Mouse (Mus musculus) midbrain, embryonic 11.5 days (tissue): ENCODE data around the gene Negr1. TPM values are rescaled to one million over a fixed set of nuclear protein-coding genes. Genes with fewer than 3 reads are reported as not detected.

Source experiments
- ATAC-seq: fragments of 200-750 bp; cut with Nextera tagmentation; 2 replicates; pipeline ENCODE4 v1.8.0; 2017; ENCODE audit warnings: moderate TSS enrichment, moderate library complexity; ENCODE audit not compliant: low FRiP score
- DNase-seq: peaks from one replicate; pipeline ENCODE4 v3.0.0; 2015; ENCODE audit warnings: low spot score; ENCODE audit errors: missing footprints
- H3K27ac ChIP-seq: fragments of 300-500 bp; sonication (generic); 2 replicates; pipeline ENCODE4 v1.5.1; 2014; ENCODE audit warnings: low read depth, low read length
- H3K27me3 ChIP-seq: fragments of 300-500 bp; sonication (generic); 2 replicates; pipeline ENCODE4 v1.6.1; 2014; ENCODE audit warnings: mild to moderate bottlenecking, low read length, moderate library complexity, mixed read lengths; ENCODE audit not compliant: control insufficient read depth, insufficient read depth
- H3K36me3 ChIP-seq: fragments of 300-500 bp; sonication (generic); 2 replicates; pipeline ENCODE4 v1.6.1; 2014; ENCODE audit warnings: mild to moderate bottlenecking, low read length, moderate library complexity, mixed read lengths; ENCODE audit not compliant: control insufficient read depth, insufficient read depth
- H3K4me1 ChIP-seq: fragments of 300-500 bp; sonication (generic); 2 replicates; pipeline ENCODE4 v1.6.1; 2014; ENCODE audit warnings: low read length; ENCODE audit not compliant: control insufficient read depth, insufficient read depth
- H3K4me2 ChIP-seq: fragments of 300-500 bp; sonication (generic); 2 replicates; pipeline ENCODE4 v1.6.1; 2014; ENCODE audit warnings: mild to moderate bottlenecking, moderate library complexity
- H3K4me3 ChIP-seq: fragments of 300-500 bp; sonication (generic); 2 replicates; pipeline ENCODE4 v1.5.1; 2014; ENCODE audit warnings: low read depth, low read length
- H3K9ac ChIP-seq: fragments of 300-500 bp; sonication (generic); 2 replicates; pipeline ENCODE4 v1.6.1; 2014; ENCODE audit warnings: low read length
- H3K9me3 ChIP-seq: fragments of 300-500 bp; sonication (generic); 2 replicates; pipeline ENCODE4 v1.6.1; 2016; ENCODE audit warnings: low read length; ENCODE audit not compliant: control insufficient read depth
- WGBS: fragments of 180-500 bp; shearing (Covaris S2); extraction: QIAGEN DNeasy Blood & Tissue Kit; methylation state at CpG from one replicate; pipeline ENCODE4 v1.1.7; 2014; 5-methylcytosine and 5-hydroxymethylcytosine counted together
- polyA plus RNA-seq: library from polyadenylated mRNA; unstranded; fragments of >200 nt; fragmentation: Nextera tagmentation; extraction: Ambion mirVana; gene quantifications from 2 replicates; pipeline ENCODE4 v1.2.1, GENCODE M21; 2014

The Negr1 gene
- polyA plus RNA-seq, 1 experiment from 2014 or later: 4.4 TPM

DNA sequence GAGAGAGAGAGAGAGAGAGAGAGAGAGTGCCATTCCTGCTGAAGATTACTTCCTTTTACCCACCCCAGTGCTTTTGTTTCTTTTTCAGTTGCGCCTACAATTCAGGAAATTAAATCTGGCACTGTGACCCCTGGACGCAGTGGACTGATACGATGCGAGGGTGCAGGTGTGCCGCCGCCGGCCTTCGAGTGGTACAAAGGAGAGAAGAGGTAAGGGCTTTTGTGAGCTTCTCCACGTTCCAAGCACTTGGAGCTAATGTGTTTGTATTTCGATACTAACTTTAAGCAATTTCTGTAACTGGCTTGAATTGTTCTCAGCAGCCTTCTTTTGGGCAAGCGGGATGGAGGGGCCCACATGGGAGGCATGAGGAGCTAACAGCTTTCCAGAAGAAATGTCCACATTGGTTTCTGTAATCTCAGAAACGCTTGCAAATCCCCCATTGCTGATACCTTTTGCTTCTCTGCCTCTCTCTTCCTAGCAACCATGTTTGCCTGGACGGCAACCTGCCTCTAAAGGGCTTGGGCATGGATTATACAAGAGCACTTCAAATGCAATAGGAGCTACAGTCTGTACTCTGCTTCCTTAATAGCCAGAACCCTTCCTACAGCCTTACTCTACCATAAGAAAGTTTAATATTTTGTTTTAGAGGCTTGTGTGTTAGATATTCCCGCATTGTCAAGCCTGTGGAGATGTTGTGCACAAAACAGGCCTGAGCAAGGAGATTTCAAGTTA, 584.7 kb downstream of the Negr1 start:
- H3K9ac ChIP-seq: no peak overlapping the region

DNA sequence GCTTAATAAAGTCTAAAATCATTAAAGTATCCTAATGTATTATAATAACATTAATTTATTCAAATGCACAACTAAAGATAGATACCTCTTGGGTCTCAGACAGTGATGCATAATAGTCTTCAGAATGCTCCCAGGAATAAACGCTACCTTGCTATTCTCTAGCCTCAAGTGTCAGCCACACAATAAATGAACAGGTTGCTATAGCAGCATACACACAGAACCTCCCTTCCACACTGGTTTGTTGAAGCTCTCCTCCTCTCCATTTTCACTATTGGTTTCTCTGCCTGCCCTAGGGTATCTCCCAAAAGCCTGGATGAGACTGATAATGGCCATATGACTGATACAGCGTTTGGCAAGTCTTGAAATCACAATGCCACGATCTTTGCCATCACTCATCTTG, 593.3 kb downstream of the Negr1 start:
- Histone ChIP-seq H3K4me2 (no peak overlapping the region), H3K4me3 (no peak overlapping the region), H3K27me3 (no peaks in the 10 kb centered on the region), H3K27ac (no peak overlapping the region), H3K9ac (no peak overlapping the region), H3K36me3 (no peaks in the 10 kb centered on the region), H3K4me1 (no peaks in the 10 kb centered on the region), H3K9me3 (no peaks in the 10 kb centered on the region)
- ATAC-seq (no peak), DNase-seq (no peak)
- 88% methylated on average over 3 of the region's 3 CpGs for WGBS

More for the DNA sequence above, 584.7 kb downstream of the Negr1 start:
- Histone ChIP-seq H3K4me3 (no peak overlapping the region), H3K4me2 (no peak overlapping the region), H3K36me3 (no peaks in the 10 kb centered on the region), H3K4me1 (no peaks in the 10 kb centered on the region), H3K27ac (no peak overlapping the region), H3K27me3 (no peaks in the 10 kb centered on the region), H3K9me3 (no peaks in the 10 kb centered on the region)
- no peak for ATAC-seq
- DNase-seq: no peak
- WGBS: 83% methylated on average over 14 of the region's 14 CpGs

DNA sequence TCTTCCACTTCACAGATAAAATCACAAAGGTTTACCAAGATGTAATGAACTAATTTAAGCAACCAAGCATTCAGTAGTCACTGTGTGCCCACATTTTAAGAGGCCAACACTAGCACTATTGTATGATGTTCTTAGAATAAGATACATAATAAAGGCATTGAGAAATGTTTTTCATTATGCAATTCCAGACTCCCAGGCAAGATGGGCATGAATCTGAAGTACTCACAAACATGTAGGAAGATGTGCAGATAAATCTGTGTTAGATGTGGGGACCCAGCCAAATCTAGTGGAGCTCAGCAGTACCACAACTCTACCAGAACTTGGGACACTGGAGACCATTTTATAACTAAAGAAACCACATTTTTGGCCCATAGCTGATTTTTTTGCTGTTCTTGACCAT, 593.9 kb downstream of the Negr1 start:
- no peak overlapping the region for H3K4me2 ChIP-seq
- ATAC-seq (no peak), DNase-seq (no peak)
- no peak overlapping the region for H3K9ac ChIP-seq
- no peaks in the 10 kb centered on the region for H3K9me3 ChIP-seq
- no peaks in the 10 kb centered on the region for H3K4me1 ChIP-seq
- H3K4me3 ChIP-seq: no peak overlapping the region
- H3K27ac ChIP-seq: no peak overlapping the region
- no peaks in the 10 kb centered on the region for H3K36me3 ChIP-seq
- H3K27me3 ChIP-seq: no peaks in the 10 kb centered on the region

DNA sequence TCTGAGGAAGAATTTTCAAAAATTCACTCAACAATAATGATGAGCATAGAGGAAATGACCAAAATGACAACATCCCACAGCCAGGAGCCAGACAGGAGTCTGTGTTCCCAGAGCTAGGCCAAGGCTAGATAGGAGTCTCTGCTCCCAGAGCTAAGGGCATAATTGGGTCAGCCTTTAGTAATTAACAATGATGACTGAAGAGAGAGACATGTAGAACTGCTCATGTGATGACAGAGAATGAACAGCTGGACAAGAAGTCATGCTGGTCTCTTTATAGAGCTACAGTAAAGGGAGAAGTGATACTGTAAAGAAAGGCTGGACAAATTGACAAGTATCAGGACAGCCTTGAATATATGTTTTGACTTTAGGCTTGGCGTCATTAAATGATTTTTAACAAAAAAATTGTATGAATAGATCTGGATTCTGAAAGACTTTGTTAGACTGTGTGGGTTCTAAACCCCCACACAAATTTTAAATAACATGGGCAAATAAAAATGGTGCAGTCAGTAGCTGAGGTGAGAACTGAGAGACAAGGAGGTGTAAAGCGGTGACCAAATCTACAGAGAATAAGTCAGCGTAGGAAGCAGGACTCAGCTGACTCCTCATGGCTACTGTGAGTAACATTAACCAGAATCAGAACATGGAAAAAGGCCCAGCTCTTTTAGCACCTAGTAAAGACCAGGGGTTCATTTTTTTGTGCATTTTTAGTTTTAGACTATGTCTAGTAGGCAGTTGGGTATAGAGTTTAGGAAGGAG, 603.4 kb downstream of the Negr1 start:
- Histone ChIP-seq H3K27me3 (no peaks in the 10 kb centered on the region), H3K4me2 (no peak overlapping the region), H3K4me1 (no peaks in the 10 kb centered on the region), H3K4me3 (no peak overlapping the region), H3K27ac (no peak overlapping the region), H3K9ac (no peak overlapping the region), H3K9me3 (no peaks in the 10 kb centered on the region), H3K36me3 (no peaks in the 10 kb centered on the region)
- DNase-seq (no peak), ATAC-seq (no peak)
- WGBS: 97% methylated on average over 3 of the region's 3 CpGs

DNA sequence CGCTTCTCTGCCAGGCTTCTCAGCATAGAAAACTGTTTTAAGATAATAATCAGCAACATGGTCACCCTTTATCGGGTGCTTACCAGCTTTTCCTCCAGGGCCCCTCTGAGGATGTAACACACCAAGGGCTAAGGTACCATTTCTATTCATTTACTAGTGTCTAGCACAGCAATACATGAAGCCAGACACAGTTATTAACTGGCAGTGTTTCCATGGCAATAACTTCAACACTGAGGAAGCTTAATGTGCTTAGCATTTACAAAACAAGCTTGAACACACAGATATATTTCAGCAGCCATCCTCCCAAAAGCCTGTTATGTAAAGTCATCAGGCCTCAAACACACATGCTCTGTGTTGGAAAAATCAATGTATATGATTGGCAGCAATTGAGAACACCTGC, 620.4 kb downstream of the Negr1 start:
- DNase-seq (no peak), ATAC-seq (no peak)
- Histone ChIP-seq H3K4me3 (no peak overlapping the region), H3K27ac (no peak overlapping the region), H3K9me3 (no peaks in the 10 kb centered on the region), H3K9ac (no peak overlapping the region), H3K4me1 (no peaks in the 10 kb centered on the region), H3K27me3 (no peaks in the 10 kb centered on the region), H3K4me2 (no peak overlapping the region), H3K36me3 (no peaks in the 10 kb centered on the region)
- WGBS: 85% methylated on average over 2 of the region's 2 CpGs

DNA sequence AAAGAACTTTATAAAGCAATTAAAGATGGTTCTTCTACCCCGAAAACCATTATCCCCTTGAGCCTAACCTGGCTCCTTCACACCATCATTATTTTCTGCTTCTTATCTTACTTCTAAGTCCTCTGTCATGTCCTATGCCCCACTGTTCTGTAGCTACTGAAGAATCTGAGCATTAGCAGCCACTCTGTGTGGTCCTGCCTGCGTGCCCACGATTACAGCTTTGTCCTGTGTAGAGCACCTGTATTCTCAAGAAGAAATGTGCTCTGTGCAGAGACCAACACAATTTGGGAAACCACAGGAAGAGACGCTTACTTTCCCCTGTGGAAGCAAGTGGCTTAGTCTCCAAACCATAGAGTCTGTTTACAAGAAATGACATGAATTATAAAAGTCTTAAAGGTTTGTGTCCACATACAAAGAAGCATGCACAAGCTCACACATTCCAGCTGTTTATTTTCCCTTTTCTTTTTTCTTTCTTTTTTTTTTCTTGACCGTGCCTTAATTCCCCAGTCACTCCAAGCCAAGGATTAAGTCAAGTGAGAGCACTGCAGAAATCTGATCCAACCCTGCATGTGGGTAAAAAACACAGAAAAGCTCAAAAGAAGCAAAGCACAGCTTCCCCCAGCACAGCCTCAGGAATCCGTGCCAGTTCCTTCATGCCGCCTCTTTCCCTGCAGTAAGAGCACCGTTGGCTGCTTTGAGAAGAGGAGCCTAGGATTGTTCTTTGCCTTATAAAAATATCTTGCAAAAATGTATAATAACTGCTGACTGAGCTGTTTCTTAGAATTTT, 627.5 kb downstream of the Negr1 start:
- Histone ChIP-seq H3K27ac (no peak overlapping the region), H3K4me3 (no peak overlapping the region), H3K9ac (no peak overlapping the region), H3K4me2 (no peak overlapping the region), H3K9me3 (no peaks in the 10 kb centered on the region), H3K36me3 (no peaks in the 10 kb centered on the region), H3K4me1 (no peaks in the 10 kb centered on the region), H3K27me3 (no peaks in the 10 kb centered on the region)
- WGBS: 39% methylated on average over 8 of the region's 8 CpGs
- ATAC-seq: no peak
- no peak for DNase-seq

DNA sequence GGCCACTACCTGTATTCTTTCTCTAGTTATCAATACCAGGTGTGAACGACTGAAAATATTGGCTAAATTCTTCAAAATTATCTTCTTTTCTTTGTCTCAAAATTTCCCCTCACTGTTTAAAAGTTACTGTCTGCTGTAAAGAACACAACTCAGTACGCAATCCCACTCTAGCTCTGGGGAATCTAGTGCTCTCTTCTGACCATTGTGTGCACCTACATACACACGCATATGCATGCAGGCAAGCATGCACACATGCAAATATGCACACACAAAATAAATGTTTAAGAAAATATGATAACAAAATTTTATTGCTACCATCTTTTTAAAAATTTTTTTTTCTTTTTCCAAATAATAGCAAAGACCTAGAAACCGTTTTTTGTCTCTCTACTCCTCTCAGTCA, 628.2 kb downstream of the Negr1 start:
- no peak overlapping the region for H3K4me2 ChIP-seq
- DNase-seq (no peak), ATAC-seq (no peak)
- WGBS: 82% methylated on average over 4 of the region's 4 CpGs
- no peaks in the 10 kb centered on the region for H3K36me3 ChIP-seq
- H3K9me3 ChIP-seq: no peaks in the 10 kb centered on the region
- H3K4me3 ChIP-seq: no peak overlapping the region
- H3K27me3 ChIP-seq: no peaks in the 10 kb centered on the region
- H3K9ac ChIP-seq: no peak overlapping the region
- no peak overlapping the region for H3K27ac ChIP-seq
- no peaks in the 10 kb centered on the region for H3K4me1 ChIP-seq

DNA sequence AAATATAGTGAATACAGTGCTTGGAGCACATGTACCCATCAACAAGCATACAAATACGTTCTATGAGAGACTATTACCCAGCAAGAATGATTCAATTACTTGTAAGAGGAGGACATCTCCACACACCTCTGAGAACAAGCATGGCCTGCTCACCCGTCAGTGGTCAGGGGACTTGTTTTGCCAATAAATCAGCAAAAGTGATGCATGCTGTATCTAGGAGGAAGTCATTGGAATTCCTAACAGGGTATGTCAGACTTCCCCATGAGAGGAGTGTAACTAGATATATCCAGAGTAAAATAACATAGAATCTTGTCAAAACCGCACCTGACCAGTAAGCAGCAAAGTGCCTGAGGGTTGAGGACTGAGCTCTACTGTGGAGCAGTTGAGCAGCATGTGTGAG, 629.0 kb downstream of the Negr1 start:
- H3K27me3 ChIP-seq: no peaks in the 10 kb centered on the region
- no peak overlapping the region for H3K9ac ChIP-seq
- H3K36me3 ChIP-seq: no peaks in the 10 kb centered on the region
- ATAC-seq (no peak), DNase-seq (no peak)
- H3K4me2 ChIP-seq: no peak overlapping the region
- no peak overlapping the region for H3K4me3 ChIP-seq
- H3K9me3 ChIP-seq: no peaks in the 10 kb centered on the region
- H3K4me1 ChIP-seq: no peaks in the 10 kb centered on the region
- H3K27ac ChIP-seq: no peak overlapping the region
- 83% methylated on average over 3 of the region's 3 CpGs for WGBS

DNA sequence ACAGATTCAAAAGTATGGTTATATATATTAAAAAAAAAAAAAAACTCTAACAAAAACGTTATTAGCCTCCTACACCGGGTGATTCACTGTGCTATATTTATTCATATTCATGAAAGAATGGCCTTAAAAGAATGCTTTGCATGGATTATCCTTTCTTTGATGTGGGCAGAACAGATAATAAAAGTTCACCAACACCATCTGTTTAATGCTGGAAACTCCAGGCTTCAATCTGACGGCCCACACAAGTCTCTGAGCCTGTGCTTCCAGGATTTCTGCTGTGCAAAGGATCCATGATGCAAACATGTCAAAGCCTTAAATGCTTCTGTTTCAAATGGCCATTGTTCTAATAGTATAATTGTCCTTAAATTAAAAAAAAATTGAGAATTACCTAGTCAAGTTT, 630.4 kb downstream of the Negr1 start:
- no peaks in the 10 kb centered on the region for H3K9me3 ChIP-seq
- H3K9ac ChIP-seq: no peak overlapping the region
- ATAC-seq (no peak), DNase-seq (no peak)
- H3K4me3 ChIP-seq: no peak overlapping the region
- H3K4me1 ChIP-seq: no peaks in the 10 kb centered on the region
- no peak overlapping the region for H3K4me2 ChIP-seq
- H3K36me3 ChIP-seq: no peaks in the 10 kb centered on the region
- H3K27ac ChIP-seq: no peak overlapping the region
- WGBS: 71% methylated on average over 3 of the region's 3 CpGs
- H3K27me3 ChIP-seq: no peaks in the 10 kb centered on the region
